Mouse (Mus musculus): ENCODE data around the gene Gm20737. TPM values are rescaled to one million over a fixed set of nuclear protein-coding genes. Genes with fewer than 3 reads are reported as not detected.
"Not testable (repeated sequence)": the region's sequence is repeated elsewhere in the genome, so short reads cannot be mapped to it uniquely, and the experiment has no call there.

Gene Gm20737
- not detected for total RNA-seq (2021)
- long read RNA-seq, experiment 1: 0 reads
- long read RNA-seq, experiment 2: 0 reads

- DNase-seq (ENCODE audit: low spot score): not testable (repeated sequence)
Observed at GRCm38 (mm10) chrY:10535942-10536341, at the start of gene Gm20737. Gm20737 (minus strand) TSS chrY:10536042.

- DNase-seq (ENCODE audit: low spot score): not testable (repeated sequence)
Observed at GRCm38 (mm10) chrY:10553153-10553552, 17.3 kb upstream of the Gm20737 start, which contains the start of gene Gm21775. Gm21775 (plus strand) TSS chrY:10553453.

Other genes starting within 250 kb of the Gm20737 start
- gene Gm20834, start 211.5 kb downstream of the Gm20737 start, total RNA-seq (2021): not detected
- not detected for gene Gm28510, start 123.3 kb downstream of the Gm20737 start, total RNA-seq (2021)
- gene Gm21775, start 17.4 kb upstream of the Gm20737 start, total RNA-seq (2021): not detected
- gene Gm21900, start 80.3 kb upstream of the Gm20737 start, total RNA-seq (2021): not detected
- not detected for gene Gm20777, start 216.4 kb upstream of the Gm20737 start, total RNA-seq (2021)

Measured in gastrocnemius, adult 18-20 months (tissue).